Mouse (Mus musculus) thymus, postnatal 0 days (tissue): Measurements from ENCODE around the gene Cep295nl. TPM values are rescaled to one million over a fixed set of nuclear protein-coding genes. Genes with fewer than 3 reads are reported as not detected.
A peak's percentile ranks its signal among the peaks of the same experiment; 100 is the strongest.
"Not testable (repeated sequence)": the region's sequence is repeated elsewhere in the genome, so short reads cannot be mapped to it uniquely, and the experiment has no call there.

Experiments used
- DNase-seq: peaks from one replicate; pipeline ENCODE4 v3.0.0-alpha.2; 2015; ENCODE audit warnings: low spot score
- polyA plus RNA-seq: library from polyadenylated mRNA; unstranded; fragments of >200 nt; fragmentation: Nextera tagmentation; extraction: Ambion mirVana; gene quantifications from 2 replicates; pipeline ENCODE4 v1.2.1, GENCODE M21; 2015

The Cep295nl gene
- polyA plus RNA-seq, 1 experiment from 2014 or later: 0.30 TPM

- no peak for DNase-seq
These were observed 20.3 kb downstream of the Cep295nl start for GRCm38 (mm10) chr11:118321971-118322370.

DNA sequence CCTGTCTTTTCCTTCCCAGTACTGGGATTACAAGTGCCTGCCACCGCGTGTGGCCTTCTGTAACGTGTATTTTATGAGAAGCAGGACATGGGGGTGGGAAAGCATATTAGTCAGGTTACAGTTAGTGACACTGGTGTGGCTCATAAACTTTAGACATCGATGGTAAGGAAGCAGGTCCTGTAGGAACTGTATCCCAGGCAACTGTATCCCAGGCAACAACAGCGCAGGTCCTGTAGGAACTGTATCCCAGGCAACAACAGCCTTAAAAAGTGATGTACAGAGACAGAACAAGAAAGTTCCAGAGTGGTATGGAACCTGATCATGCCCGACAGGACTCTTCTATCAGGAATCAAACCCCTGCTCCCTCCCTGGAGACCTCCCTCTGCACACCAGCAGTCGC lies 20.8 kb downstream of the Cep295nl start:
- DNase-seq: no peak

- peak; percentile 73 for DNase-seq
These were observed 23.6 kb downstream of the Cep295nl start for GRCm38 (mm10) chr11:118318678-118319077.

DNA sequence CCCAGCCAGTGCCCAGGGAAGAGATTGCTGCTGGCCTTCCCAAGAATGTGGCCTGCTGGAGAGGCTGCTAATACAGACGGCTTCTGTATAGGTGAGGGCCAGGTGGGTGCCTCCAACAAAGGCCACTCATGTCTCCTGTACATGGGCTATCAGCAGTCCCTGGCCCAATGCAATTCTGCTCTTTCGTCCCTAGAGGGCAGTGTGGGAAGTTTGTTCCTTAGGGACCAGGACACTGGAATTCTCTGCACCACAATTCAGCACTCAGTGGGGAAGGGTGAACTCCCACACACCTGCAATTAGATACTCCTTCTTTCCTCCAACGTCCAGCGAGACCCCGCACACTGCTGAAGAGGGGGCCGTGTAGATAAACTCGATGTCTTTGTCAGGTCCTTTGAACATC lies 25.2 kb downstream of the Cep295nl start:
- peak; percentile 59 for DNase-seq

- DNase-seq: no peak
These were observed 26.0 kb downstream of the Cep295nl start for GRCm38 (mm10) chr11:118316231-118316806.

GRCm38 (mm10) chr11:118312132-118312723 lies 30.1 kb downstream of the Cep295nl start:
- no peak for DNase-seq

- not testable (repeated sequence) for DNase-seq
These were observed 34.3 kb downstream of the Cep295nl start for GRCm38 (mm10) chr11:118307962-118308361.

DNA sequence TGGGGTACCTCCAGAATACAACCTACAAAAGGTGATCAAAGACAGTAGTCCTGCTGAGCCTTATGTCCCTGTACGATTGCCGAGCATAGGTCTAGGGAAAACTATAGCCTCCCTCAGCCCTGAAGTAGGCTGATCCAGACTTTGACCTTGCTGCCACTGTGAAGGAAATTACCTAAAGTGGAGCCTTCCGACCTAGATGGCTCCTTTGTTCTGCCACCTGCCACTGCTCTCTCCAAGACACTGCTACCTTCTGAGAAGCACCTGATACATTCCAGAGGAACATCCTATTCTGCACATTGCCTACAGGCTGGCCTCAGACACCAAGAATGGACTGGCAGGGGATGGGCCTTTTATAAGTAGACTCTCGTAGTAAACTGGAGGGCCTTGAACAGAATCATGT lies 38.3 kb downstream of the Cep295nl start:
- not testable (repeated sequence) for DNase-seq

GRCm38 (mm10) chr11:118298810-118299209 lies 43.5 kb downstream of the Cep295nl start:
- no peak for DNase-seq

DNA sequence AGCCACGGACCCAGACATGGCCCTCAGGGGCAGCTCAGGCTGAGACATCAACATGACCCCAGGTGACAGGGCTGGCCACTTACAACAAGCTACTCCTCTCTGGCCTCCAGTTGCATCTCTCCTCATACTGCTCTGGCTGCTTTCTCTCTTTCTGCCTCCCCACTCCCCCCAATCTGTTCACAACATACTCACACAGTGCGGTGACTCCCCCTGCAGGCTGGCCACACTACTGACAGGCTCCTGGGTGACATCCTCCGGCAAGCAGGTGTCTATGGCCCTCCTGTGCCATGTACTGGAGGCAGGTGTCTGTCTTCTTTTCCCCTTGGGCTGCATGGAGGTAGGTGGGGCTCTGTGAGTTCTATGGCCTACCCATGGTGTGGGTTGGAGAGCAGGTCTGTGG lies 44.3 kb downstream of the Cep295nl start:
- DNase-seq: peak; percentile 22

DNA sequence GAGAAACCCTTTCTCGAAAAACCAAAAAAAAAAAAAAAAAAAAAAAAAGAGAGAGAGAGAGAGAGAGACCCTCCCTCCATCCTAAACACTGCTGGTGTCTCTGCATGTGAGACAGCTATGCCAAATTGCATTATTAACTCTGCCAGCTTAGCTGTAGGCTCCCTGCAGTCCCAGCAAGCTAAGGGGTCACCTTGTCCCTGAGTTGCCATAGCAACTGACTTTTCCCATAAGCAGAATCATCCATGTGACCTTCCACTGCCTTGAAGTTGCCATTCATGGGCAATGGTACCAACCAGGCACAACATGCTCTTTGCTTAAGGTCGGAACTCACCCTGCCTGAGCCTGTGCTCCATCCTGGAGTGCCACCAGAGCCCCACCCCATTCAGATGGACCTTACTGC lies 47.3 kb downstream of the Cep295nl start:
- DNase-seq: no peak

DNA sequence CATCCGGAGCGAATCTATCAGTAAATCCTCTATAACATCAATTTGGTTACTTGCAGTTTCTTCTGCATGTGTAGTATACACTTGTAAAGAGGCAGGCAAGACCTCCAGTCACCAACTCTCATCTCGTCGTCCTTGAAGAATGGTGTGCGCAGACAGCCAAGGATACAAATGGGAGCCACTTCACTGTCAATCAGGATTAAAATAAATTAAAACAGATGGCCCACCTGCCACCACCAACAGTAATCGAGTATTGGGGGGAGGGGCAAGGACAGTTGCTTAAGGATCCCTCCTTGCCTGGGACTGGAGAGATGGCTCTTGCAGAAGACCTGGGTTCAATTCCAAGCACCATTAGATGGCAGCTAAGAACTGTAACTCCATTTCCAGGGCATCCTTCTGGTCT lies 49.6 kb downstream of the Cep295nl start:
- DNase-seq: no peak

- DNase-seq: peak; percentile 100
These were observed 52.1 kb downstream of the Cep295nl start, which contains the start of gene Usp36 for GRCm38 (mm10) chr11:118289999-118290889. Usp36 (minus strand) TSS chr11:118290244.

GRCm38 (mm10) chr11:118289562-118289961 lies 52.7 kb downstream of the Cep295nl start:
- DNase-seq: no peak

- peak; percentile 38 for DNase-seq
These were observed 53.2 kb downstream of the Cep295nl start for GRCm38 (mm10) chr11:118289037-118289511.

GRCm38 (mm10) chr11:118287573-118287972 lies 54.7 kb downstream of the Cep295nl start:
- DNase-seq: no peak

- no peak for DNase-seq
These were observed 55.9 kb downstream of the Cep295nl start for GRCm38 (mm10) chr11:118286434-118286833.

DNA sequence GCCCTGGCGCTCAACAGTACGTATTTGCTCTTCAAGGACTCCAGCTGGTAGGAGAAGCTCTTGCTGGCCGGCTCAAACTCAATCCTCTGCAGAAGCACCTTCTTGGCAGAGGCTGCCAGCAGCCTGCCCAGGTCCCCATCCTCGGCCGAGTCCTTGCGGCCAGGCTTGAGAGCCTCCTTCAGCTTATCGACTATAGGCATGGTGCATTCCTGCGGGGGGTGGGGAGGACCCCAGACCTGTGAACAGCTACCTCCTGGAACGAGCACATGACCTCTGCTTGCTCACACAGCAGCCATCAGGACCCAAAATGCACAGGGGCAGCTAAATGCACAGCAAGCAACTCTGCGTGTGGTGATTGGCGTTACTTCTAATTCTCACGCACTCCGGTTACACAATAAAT lies 56.5 kb downstream of the Cep295nl start:
- no peak for DNase-seq
